Mouse (Mus musculus) right cerebral cortex, postnatal 36 days (tissue): ENCODE measurements at regions not wholly inside any gene's neighbourhood (a gene's known extent, or its start where the extent isn't known, plus 50 kb on each side); places are given as distances from the start of the nearest gene placed in this dataset.

ENCODE experiments used
- DNase-seq, 2 experiments: peaks; one replicate each; pipeline ENCODE4 v3.0.0; 2022; ENCODE audit warnings: low spot score in 2 of 2, mixed read lengths in 1 of 2

- DNase-seq: peak; percentile 14 to 16
Measured at GRCm38 (mm10) chr13:99641386-99642165, 125.2 kb upstream of the Map1b start.

DNA sequence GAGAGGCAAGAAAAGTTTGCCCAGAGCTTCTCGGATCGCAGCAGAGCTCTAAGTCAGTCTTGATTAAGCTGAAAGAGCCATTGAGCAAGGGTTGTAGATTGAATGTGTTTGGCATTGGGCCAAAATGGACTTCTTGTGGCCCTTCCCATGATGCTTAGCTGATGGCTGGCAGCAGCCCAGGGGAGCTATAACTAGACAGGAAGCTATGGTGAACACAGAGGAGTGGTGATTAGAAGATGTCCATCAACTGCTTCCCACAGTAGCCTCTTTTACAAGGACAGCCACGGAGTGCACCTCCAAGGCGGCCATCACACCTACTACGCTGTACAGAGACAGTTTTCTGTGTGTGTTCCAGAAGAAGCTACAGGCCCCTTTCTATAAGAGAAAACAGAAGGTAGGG is 116.4 kb upstream of the Map1b start:
- no peak for DNase-seq

- DNase-seq: no peak
Measured at GRCm38 (mm10) chr13:99630800-99631199, 114.5 kb upstream of the Map1b start.

DNA sequence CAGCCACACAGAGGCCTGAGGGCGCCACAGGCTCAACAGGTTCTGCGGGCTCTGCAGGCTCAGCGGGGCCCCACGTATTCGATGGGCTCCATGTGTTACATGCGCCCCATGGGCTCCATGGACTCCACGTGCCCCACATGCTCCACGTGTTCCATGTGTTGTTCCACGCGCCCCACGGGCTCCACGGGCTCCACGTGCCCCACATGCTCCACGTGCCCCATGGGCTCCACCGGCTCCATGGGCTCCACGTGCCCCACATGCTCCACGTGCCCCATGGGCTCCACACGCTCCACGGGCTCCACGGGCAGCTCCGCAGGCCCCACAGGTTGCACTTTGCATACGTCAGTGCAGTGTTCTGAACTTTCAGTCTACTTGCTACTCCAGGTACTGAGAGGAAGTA is 114.0 kb upstream of the Map1b start:
- DNase-seq: no peak

GRCm38 (mm10) chr13:99625196-99625595 is 108.9 kb upstream of the Map1b start:
- no peak for DNase-seq

- DNase-seq: no peak
Measured at GRCm38 (mm10) chr13:99618332-99618731, 102.0 kb upstream of the Map1b start.

- DNase-seq: no peak
Measured at GRCm38 (mm10) chr13:99617457-99617856, 101.1 kb upstream of the Map1b start.

DNA sequence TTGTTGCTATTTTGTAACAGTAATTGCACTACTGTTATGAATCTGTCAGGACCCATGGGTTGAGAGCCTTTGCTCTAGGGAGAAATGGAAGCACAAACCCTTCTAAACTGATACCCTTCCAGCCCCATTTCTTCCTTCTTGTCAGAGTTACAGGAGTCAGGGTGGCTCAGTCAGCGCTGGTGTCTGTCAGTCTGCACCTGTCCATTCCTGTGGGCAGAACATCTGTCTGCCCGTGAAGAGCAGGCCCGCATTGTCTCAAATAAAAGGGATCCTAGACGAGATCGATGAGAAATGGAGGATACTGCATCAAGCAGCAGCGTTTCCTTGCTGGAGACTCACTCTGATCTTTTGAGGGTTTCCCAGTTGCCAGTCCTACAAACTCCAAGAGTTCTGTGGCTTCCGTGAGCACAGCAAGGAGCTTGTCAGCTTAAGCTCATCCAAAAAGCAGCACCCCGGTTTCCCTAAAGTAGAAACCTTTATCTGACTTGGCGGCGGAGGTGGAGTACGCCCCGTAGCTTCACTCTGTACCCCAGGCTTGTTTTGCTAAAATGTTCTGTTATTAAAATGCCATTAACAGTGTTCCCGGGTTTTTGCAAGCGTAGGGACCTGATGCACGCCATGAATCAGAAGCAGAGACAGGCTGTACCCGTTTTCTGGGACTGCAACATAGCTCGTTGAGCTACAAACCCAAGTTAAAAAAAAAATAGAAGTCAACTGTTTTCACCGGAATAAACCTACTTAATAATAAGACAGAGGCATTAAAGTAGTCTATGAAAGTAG is 95.6 kb upstream of the Map1b start:
- DNase-seq: no peak

GRCm38 (mm10) chr13:99610498-99610897 is 94.2 kb upstream of the Map1b start:
- no peak for DNase-seq

DNA sequence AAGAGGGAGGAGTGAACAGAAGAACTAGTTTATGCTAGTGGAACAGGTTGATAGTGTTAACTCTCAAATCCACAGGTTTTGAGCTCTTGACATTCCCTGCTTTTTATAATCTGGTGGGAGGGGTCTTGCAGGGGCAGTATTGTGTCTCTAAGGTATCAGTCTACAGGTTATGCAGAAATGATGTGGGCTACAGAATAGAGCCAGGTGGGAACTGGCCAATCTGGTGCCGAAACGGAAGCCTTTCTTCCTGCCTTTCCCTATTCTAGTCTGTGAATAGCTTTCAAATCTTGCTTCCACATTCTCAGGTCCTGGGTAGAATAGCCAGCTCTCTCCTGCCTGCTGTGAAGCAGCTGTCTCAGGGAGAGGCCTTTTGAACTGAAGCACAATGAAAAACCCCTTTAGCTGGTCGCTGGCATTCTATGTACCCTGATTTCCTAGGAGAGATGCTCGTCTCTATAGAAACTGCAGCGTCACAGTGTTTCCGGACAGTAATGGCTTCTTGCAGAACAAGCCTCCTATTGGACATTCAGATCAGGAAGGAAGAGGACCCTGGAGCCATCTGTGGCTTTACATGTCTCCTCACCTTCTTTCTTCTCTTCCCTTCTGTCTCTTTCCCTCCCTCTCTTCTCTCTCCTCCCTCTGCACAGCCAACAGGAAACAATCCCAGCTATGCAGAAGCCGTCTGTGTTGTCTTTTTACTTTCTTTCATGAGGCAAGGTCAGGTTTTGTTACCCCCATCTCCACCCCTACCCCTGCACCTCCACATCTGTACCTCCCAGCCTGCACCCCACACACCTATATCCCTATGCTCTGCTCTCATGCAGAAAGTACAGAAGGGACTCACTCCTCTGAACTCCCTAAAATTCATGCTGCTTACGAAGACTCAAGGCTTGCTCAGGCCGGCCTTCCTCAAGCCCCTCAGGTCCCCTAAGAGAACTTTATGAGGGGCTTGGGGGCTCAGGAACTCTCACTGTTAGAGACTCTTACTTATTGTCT is 93.1 kb upstream of the Map1b start:
- no peak for DNase-seq

DNA sequence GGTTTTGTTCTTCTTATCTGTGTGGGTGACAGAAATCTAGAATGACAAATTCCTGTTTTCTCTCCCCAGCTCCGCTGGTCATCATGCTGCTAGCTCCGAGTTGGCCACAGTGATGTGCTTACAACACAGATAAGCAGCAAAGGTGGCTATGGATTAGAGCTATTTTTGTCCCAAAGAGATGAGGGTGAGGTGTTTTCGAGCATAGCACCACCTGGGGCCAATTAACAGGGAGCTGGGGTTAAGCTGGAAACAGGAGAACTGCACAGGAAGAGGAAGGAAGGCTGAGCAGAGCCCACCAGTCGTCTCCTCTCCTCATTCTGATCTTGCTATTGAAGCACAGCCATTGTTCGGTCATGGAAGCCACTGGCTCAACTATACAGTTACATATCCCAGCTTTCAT is 92.3 kb upstream of the Map1b start:
- no peak for DNase-seq

DNA sequence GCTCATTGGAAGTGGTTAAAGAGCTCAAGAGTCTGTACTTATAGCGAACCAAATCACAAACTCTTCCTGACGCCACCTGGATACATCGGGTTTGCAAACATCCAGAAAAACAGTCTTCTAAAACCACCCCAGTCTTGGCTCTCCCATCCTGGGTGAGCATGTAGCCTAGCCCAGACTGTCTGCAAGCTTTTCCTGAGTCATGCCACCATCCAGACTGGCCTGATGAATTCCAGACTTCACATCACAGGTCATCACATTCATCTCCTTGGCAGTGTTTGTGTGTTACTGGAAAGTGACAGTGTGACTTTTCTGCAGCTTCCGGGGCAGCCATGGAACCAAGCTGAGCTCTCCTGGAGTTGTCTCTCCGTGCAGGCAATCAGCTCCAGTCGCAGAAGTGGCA is 90.9 kb upstream of the Map1b start:
- DNase-seq: no peak

DNA sequence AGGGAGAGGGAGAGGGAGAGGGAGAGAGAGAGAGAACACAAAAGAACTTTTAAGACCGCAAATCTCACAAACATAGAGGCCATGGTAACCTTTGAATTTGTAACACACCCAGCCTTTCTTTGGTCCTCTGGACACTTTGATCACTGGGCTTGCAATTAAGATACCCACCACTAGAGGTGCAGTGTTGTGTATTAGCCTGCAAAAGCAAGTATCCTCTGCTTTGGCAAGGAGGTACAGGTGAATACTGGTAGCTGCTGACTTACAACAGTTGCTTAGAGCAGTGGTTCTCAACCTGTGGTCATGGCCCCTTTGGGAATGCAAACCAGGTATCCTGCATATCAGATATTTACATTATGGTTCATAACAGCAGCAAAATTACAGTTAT is 90.3 kb upstream of the Map1b start:
- no peak for DNase-seq

DNA sequence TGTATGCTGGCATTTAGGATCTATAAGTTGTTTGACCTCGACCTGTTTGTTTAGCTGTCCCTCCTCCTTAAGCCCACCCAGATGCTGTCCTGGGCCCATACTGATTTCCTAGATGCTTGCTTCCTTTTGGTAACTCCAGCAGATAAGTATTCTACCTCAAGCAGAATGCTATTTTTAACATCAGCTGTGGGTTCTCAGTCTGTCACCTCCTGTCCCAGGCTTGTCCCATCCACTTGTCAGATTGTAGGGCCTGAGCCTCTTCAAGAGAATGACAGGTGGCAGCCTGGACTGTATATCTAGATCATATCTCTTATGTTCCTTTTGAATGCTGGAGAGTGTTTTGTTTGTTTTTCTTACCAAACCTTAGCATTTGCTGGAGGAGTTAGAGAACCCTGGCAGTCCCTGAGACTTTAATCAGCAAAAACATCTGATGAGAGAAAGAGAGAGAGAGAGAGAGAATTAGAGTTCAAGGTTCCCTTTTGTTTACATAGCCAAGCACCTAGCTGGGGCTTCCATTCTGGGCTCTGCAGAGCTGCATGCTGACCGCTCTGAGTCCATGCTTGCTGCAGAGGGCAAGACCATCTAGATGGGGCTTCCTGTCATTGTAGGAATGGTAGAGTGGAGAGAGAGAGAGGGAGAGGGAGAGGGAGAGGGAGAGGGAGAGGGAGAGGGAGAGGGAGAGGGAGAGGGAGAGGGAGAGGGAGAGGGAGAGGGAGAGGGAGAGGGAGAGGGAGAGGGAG is 89.7 kb upstream of the Map1b start:
- no peak for DNase-seq

GRCm38 (mm10) chr13:99597891-99598290 is 81.6 kb upstream of the Map1b start:
- DNase-seq: no peak

GRCm38 (mm10) chr13:99593846-99594813 is 77.8 kb upstream of the Map1b start:
- no peak for DNase-seq

DNA sequence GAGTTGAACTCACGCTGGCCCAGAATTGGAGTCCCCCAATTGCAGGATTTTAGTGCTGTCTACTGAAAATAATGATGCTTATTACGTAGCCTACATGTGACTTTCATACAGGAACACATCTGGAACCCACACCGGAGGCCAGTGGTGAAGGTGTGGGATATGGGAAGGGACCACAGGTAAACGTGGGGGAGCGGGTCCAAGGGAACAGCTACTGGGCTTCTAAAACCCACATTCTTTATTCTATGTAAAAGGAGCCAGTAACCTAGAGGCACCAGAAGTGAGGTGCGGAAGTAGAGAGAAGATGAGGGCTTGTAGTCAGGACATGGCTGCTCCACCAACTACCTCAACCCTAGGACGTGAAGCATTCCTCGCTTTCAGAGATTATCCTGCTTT is 76.9 kb upstream of the Map1b start:
- DNase-seq: no peak

DNA sequence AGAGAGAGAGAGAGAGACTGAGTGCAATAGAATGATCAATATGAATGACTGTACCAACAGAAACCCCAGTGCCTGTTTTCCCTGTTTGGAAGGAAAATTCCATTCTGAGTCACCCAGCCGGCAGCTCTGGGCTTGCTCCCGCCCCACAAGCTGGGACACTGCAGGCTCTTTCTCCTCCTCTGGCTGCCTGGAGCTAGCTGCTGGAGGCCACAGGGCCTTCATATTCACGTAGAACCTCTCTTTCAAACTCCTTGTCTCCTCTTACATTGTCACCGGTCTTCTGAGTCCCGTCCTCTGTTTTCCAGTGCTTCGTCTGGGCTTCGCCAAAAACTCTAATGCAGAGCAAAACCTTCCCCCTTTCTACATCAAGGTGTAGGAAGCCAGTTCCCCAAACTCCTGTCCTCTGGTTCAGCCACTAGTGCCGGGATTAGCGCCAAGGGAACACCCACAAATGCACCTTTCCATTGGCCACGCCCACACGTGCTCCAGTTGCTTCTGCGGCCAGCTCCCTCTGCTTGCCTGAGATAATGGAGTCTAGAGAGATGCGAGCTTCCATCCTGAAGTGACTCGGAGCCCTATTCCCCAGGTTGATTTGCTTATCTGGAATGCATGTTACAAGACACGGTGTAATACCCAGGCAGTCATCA is 76.4 kb upstream of the Map1b start:
- peak; percentile 16 to 42 for DNase-seq

DNA sequence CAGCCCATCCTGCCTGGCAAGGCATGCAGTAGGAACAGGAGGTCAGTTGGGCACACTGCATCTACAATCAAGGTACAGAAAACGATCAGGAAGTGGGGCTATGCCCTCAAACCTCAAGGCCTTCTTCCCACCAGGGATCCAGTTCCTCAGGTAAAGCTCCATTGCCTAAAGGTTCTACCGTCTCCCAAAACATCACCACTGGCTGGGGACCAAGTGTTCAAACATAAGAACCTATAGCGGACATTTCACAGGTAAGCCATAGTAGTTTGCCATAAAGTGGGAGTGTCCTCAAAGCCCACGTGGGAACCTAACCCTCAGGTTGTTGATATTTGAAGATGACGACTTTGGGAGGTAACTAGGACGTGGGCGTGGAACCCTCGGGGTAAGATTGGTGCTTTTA is 72.3 kb upstream of the Map1b start:
- DNase-seq: no peak

DNA sequence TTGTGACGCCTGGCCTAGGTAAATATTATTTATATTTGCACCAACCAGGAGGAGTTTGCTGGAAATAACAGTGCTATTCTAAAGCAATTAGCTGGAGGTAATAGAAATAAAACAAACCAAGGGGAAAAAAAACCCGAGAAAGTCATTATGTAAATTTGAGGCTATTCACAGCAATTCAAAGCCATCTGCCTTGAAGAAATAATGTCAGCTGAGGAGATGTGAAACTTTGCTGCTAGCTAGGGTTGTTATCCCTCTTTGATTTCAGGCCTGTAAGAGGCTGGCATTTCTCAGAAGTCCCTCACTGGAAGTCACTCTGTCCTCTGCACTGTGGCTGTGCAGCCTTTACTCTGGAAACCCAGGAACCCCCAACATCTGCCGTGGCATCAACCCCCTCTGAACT is 67.5 kb upstream of the Map1b start:
- no peak for DNase-seq
